Mouse (Mus musculus) ovary, postnatal 14 days (tissue): ENCODE data around the gene Kif13a.

Experiments used
- DNase-seq: peaks from one replicate; pipeline ENCODE4 v3.0.0; 2022; ENCODE audit warnings: low spot score

Gene Kif13a

GRCm38 (mm10) chr13:46776636-46777305 is 152.9 kb downstream of the Kif13a start:
- no peak for DNase-seq

GRCm38 (mm10) chr13:46774998-46775397 is 154.7 kb downstream of the Kif13a start:
- DNase-seq = no peak

GRCm38 (mm10) chr13:46772581-46772980 is 157.1 kb downstream of the Kif13a start:
- no peak for DNase-seq

- no peak for DNase-seq
Observed at GRCm38 (mm10) chr13:46765361-46765760, 164.3 kb downstream of the Kif13a start.

- no peak for DNase-seq
Observed at GRCm38 (mm10) chr13:46763210-46763609, 166.5 kb downstream of the Kif13a start.

GRCm38 (mm10) chr13:46760921-46761320 is 168.7 kb downstream of the Kif13a start:
- DNase-seq = no peak

GRCm38 (mm10) chr13:46759281-46759809 is 170.3 kb downstream of the Kif13a start:
- DNase-seq = no peak

GRCm38 (mm10) chr13:46758627-46759026 is 171.0 kb downstream of the Kif13a start:
- DNase-seq = no peak

GRCm38 (mm10) chr13:46757946-46758345 is 171.7 kb downstream of the Kif13a start:
- DNase-seq = no peak

- no peak for DNase-seq
Observed at GRCm38 (mm10) chr13:46753294-46753693, 176.4 kb downstream of the Kif13a start.

GRCm38 (mm10) chr13:46752566-46753229 is 177.0 kb downstream of the Kif13a start:
- DNase-seq = no peak

- no peak for DNase-seq
Observed at GRCm38 (mm10) chr13:46748138-46748873, 181.4 kb downstream of the Kif13a start.

- DNase-seq = no peak
Observed at GRCm38 (mm10) chr13:46743821-46744220, 185.8 kb downstream of the Kif13a start.

- DNase-seq = no peak
Observed at GRCm38 (mm10) chr13:46742367-46742766, 187.3 kb downstream of the Kif13a start.

- no peak for DNase-seq
Observed at GRCm38 (mm10) chr13:46739426-46739825, 190.2 kb downstream of the Kif13a start.

- DNase-seq = no peak
Observed at GRCm38 (mm10) chr13:46737482-46737881, 192.2 kb downstream of the Kif13a start.

- DNase-seq = no peak
Observed at GRCm38 (mm10) chr13:46736479-46736865, 193.2 kb downstream of the Kif13a start.

GRCm38 (mm10) chr13:46735808-46736478 is 193.7 kb downstream of the Kif13a start:
- DNase-seq = peak; percentile 34

GRCm38 (mm10) chr13:46735219-46735807 is 194.4 kb downstream of the Kif13a start:
- no peak for DNase-seq

- no peak for DNase-seq
Observed at GRCm38 (mm10) chr13:46729998-46730397, 199.7 kb downstream of the Kif13a start.

GRCm38 (mm10) chr13:46728411-46728810 is 201.3 kb downstream of the Kif13a start:
- DNase-seq = no peak

GRCm38 (mm10) chr13:46727837-46728268 is 201.8 kb downstream of the Kif13a start, which contains the start of gene Nup153:
Gene Nup153 (minus strand): TSS chr13:46727940.
- DNase-seq = peak; percentile 100
